Mouse (Mus musculus) liver, postnatal 0 days (tissue): ENCODE data around the gene Adamts13. TPM values are rescaled to one million over a fixed set of nuclear protein-coding genes. Genes with fewer than 3 reads are reported as not detected.

Source experiments
- ATAC-seq: fragments of 200-750 bp; cut with Nextera tagmentation; 2 replicates; pipeline ENCODE4 v1.8.0; 2017; ENCODE audit warnings: mild to moderate bottlenecking, moderate library complexity
- DNase-seq: peaks from one replicate; pipeline ENCODE4 v3.0.0-alpha.2; 2016
- H3K27ac ChIP-seq: fragments of 300-500 bp; sonication (generic); 2 replicates; pipeline ENCODE4 v1.5.1; 2014; ENCODE audit warnings: antibody characterized with exemption, moderate library complexity, mild to moderate bottlenecking, low read depth
- H3K27me3 ChIP-seq: fragments of 300-500 bp; sonication (generic); 2 replicates; pipeline ENCODE4 v1.6.1; 2014; ENCODE audit warnings: low read length, control low read depth, mixed read lengths; ENCODE audit not compliant: insufficient read depth
- H3K36me3 ChIP-seq: fragments of 300-500 bp; sonication (generic); replicated peaks from 2 replicates; pipeline ENCODE4 v1.6.1; 2014; ENCODE audit warnings: mild to moderate bottlenecking, control low read depth, low read length, moderate library complexity, mixed read lengths; ENCODE audit not compliant: insufficient read depth
- H3K4me1 ChIP-seq: fragments of 300-500 bp; sonication (generic); 2 replicates; pipeline ENCODE4 v1.6.1; 2014; ENCODE audit warnings: antibody characterized with exemption, mild to moderate bottlenecking, control low read depth; ENCODE audit not compliant: insufficient read depth
- H3K4me2 ChIP-seq: fragments of 300-500 bp; sonication (generic); 2 replicates; pipeline ENCODE4 v1.6.1; 2014; ENCODE audit warnings: low read depth, mild to moderate bottlenecking, low read length, moderate library complexity, mixed read lengths
- H3K4me3 ChIP-seq: fragments of 300-500 bp; sonication (generic); 2 replicates; pipeline ENCODE4 v1.5.1; 2014; ENCODE audit warnings: low read depth, low read length
- H3K9ac ChIP-seq: fragments of 300-500 bp; sonication (generic); replicated peaks from 2 replicates; pipeline ENCODE4 v1.6.1; 2014; ENCODE audit warnings: mild to moderate bottlenecking, moderate library complexity
- H3K9me3 ChIP-seq: fragments of 300-500 bp; sonication (generic); 2 replicates; pipeline ENCODE4 v1.6.1; 2016; ENCODE audit warnings: mild to moderate bottlenecking, control low read depth, low read length, mixed read lengths
- CTCF ChIP-seq: sonication (generic); IDR thresholded peaks from 2 replicates; pipeline ENCODE4 v1.5.1; 2016; ENCODE audit warnings: antibody characterized with exemption, low read depth
- EP300 ChIP-seq: IDR thresholded peaks from 2 replicates; pipeline ENCODE4 v1.6.1; 2016; ENCODE audit warnings: antibody characterized with exemption, low read depth, mild to moderate bottlenecking
- WGBS: fragments of 180-500 bp; shearing (Covaris S2); extraction: QIAGEN DNeasy Blood & Tissue Kit; methylation state at CpG from one replicate; pipeline ENCODE4 v1.1.7; 2014; ENCODE audit not compliant: insufficient replicate concordance; 5-methylcytosine and 5-hydroxymethylcytosine counted together
- polyA plus RNA-seq: library from polyadenylated mRNA; unstranded; fragments of >200 nt; fragmentation: Nextera tagmentation; extraction: Ambion mirVana; gene quantifications from 2 replicates; pipeline ENCODE4 v1.2.1, GENCODE M21; 2015

Gene Adamts13
- 1.7 and 1.9 TPM in 2 replicates for polyA plus RNA-seq

- no peak within 1 kb of the TSS for H3K9ac ChIP-seq
- H3K4me3 ChIP-seq, result no peak within 1 kb of the TSS
- peak within 1 kb of the TSS; percentile 66 for H3K27ac ChIP-seq
- TF ChIP-seq CTCF (no peak), EP300 (no peak)
- ATAC-seq, result no peak; the same call in 1 of the 2 replicates
- no peaks in the 10 kb centered on the region for H3K36me3 ChIP-seq
- WGBS, result 44% methylated on average over 3 of the region's 3 CpGs
- H3K4me1 ChIP-seq, result 0 out of 2 replicates have a peak, but pooled peaks cover 9% of the 10 kb centered on the region
- no peaks in the 10 kb centered on the region for H3K27me3 ChIP-seq
- no peak within 1 kb of the TSS for H3K4me2 ChIP-seq
- DNase-seq, result no peak
- H3K9me3 ChIP-seq, result no peaks in the 10 kb centered on the region
Observed at GRCm38 (mm10) chr2:26973116-26973515, at the start of gene Adamts13. Gene Adamts13, plus strand, starts transcription at chr2:26973416.

DNA sequence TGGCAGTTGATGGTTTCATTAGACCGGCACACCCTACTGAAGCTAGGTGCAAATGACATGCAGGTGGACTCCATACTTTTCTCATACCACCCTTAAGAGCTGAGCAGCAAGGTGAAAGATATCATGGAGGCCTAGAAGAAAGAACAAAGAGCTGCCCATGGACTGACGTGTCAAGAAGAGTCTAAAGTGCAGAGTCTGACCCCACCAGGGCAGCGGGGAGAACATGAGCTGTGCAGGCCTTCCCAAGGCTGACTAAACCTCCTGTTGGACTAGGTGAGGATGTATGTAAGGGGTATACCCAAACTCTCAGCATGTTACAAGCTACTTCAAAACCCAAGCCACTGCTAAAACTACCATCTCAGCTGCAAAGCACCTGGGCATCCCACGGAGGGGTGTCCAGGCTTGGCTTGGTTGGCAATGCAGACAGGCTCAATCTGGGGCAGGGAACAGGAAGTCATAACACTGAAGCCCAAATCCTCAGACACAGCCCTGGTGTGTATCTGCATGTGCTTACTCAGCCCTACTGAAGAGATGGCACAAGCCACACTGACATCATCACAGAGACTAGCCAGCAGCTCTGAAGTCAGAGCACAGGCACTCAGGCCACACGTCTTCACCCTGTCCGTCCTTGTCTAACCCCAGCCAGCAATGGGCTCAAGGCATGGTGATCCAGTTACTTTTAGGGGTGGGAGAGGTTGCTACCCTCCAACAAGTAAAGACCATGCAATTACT lies 45.3 kb upstream of the Adamts13 start:
- Histone ChIP-seq H3K27me3 (no peaks in the 10 kb centered on the region), H3K4me1 (peaks cover 34% of the 10 kb centered on the region), H3K9me3 (no peaks in the 10 kb centered on the region), H3K9ac (0 out of 2 replicates have a peak overlapping the region, but pooled peaks have one; percentile 13), H3K4me3 (no peak overlapping the region), H3K27ac (peak overlapping the region; percentile 49; the same call in 1 of the 2 replicates), H3K4me2 (no peak overlapping the region), H3K36me3 (peaks cover 58% of the 10 kb centered on the region)
- peak; percentile 18; the same call in 1 of the 2 replicates for ATAC-seq
- TF ChIP-seq EP300 (no peak), CTCF (no peak)
- no peak for DNase-seq
- WGBS, result 69% methylated on average over 6 of the region's 6 CpGs

DNA sequence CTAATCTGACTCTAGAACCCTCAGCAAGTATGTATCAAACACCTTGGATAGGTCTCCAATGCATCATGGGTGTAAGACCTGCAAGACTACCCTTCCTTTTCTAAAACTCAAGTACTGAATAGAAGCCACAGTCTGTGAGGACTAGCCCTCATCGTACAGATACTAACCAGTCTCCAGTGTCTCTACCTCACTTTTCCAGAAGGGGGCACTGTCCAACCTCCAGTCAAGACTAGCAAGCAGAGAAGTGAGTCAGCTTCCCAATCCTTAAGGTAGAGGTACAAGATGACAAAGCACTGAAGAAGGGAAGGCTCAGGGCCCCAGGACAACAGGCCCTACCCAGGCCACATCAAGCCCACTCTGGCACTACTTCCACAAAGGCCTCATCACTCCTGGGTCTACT lies 42.8 kb upstream of the Adamts13 start:
- Histone ChIP-seq H3K4me2 (0 out of 2 replicates have a peak overlapping the region, but pooled peaks have one; percentile 16), H3K27me3 (no peaks in the 10 kb centered on the region), H3K36me3 (peaks cover 34% of the 10 kb centered on the region), H3K9me3 (no peaks in the 10 kb centered on the region), H3K4me1 (peaks cover 38% of the 10 kb centered on the region), H3K4me3 (no peak overlapping the region), H3K27ac (peak overlapping the region; percentile 23; the same call in 1 of the 2 replicates), H3K9ac (0 out of 2 replicates have a peak overlapping the region, but pooled peaks have one; percentile 27)
- WGBS, result 19% methylated on average over 1 of the region's 1 CpGs
- no peak for ATAC-seq
- TF ChIP-seq EP300 (no peak), CTCF (peak; percentile 91)
- peak; percentile 75 for DNase-seq

DNA sequence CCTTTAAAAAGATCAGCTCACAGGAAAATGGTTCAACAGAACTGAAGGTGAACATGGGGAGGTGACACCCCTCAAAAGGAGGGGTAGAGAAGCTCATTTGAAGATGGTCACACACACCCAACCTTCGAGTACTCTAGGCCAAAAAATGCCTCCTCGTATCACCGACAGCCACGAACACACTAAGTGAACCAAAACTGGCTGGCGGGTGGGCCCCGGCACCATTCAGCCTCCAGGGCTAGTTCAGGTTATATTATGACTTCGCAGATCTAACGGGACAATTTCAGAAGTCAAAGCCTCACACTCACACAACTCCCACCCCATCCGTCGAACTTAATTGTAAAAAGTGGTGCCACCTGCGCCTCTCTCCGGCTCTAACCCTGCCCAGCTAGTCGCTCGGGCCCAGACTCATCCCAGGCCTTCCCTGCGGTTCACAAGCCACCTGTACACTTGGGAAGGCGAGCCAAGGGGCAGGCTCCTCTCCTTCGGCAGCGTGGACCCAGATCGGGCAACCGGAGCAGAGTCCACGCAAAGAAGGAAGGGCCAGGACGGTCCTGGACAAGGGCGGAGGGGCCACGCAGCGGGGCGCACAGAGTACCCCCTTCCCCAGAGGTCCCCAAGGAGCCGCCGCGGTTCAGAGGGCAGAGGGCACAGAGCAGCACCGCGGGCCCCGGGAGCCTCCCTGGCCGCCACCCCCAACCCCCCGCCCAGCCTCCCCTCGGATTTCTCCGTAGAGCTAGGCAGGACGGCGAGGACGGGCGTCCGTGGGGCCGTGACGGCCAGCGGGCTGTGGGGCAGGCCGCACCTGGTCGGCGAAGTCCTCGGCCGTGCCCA lies 40.5 kb upstream of the Adamts13 start:
- peak; percentile 38 for ATAC-seq
- Histone ChIP-seq H3K27me3 (no peaks in the 10 kb centered on the region), H3K4me2 (peak overlapping the region; percentile 94), H3K4me1 (peaks cover 37% of the 10 kb centered on the region), H3K4me3 (peak overlapping the region; percentile 97), H3K36me3 (peaks cover 16% of the 10 kb centered on the region), H3K9me3 (no peaks in the 10 kb centered on the region), H3K27ac (peak overlapping the region; percentile 98), H3K9ac (peak overlapping the region; percentile 100)
- no peak for DNase-seq
- TF ChIP-seq EP300 (no peak), CTCF (no peak)
- 2% methylated on average over 29 of the region's 49 CpGs for WGBS

GRCm38 (mm10) chr2:26933304-26934055 lies 39.7 kb upstream of the Adamts13 start, which contains the start of the genes Surf4 and Stkld1:
Gene Surf4, minus strand, starts transcription at chr2:26933928.
Gene Stkld1, plus strand, starts transcription at chr2:26934047.
- peak within 1 kb of the TSS; percentile 94 for H3K4me2 ChIP-seq
- peaks cover 12% of the 10 kb centered on the region for H3K36me3 ChIP-seq
- 2% methylated on average over 32 of the region's 70 CpGs for WGBS
- peak within 1 kb of the TSS; percentile 100 for H3K9ac ChIP-seq
- H3K4me1 ChIP-seq, result peaks cover 34% of the 10 kb centered on the region
- H3K27me3 ChIP-seq, result no peaks in the 10 kb centered on the region
- DNase-seq (peak; percentile 98), ATAC-seq (peak; percentile 95)
- no peak for TF ChIP-seq EP300
- no peak for TF ChIP-seq CTCF
- H3K9me3 ChIP-seq, result no peaks in the 10 kb centered on the region
- H3K27ac ChIP-seq, result peak within 1 kb of the TSS; percentile 98
- H3K4me3 ChIP-seq, result peak within 1 kb of the TSS; percentile 97
